Mouse (Mus musculus) thymus, postnatal 4 days (tissue): ENCODE measurements around the gene Klhl26.

Experiments used
- DNase-seq: peaks from one replicate; pipeline ENCODE4 v3.0.0; 2021

Gene Klhl26

DNA sequence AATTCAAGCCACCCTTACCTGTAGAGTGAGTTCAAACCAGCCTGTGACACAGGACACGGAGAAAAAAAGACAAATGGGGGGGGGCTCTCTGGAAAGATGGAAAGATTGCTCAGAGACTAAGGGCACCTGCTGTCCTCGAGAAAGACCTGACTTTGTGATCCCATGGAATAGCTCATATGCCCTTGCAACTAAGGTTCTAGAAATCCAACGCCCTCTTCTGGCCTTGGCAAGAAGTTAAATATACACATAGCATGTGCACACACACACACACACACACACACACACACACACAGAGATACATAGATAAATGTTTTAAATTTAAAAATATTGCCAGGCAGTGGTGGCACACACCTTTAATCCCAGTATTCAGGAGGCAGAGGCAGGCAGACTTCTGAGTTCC is 36.5 kb downstream of the Klhl26 start:
- no peak for DNase-seq

DNA sequence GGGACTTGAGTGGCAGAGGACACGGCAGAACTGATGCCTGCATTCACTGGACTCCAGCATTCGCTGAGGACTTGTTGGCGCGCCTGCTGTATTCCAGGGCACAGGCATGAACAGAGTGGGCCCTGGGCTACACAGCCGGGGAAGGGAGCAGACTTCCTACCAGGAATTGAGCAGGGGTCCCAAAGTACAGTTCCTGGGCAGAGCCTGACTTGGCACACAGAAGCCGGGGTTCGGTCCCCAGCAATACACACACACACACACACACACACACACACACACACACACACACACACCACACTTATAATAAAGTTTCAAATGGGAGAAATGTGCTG is 37.0 kb downstream of the Klhl26 start:
- no peak for DNase-seq

- DNase-seq: peak; percentile 98
Observed at GRCm38 (mm10) chr8:70439055-70439847, 37.5 kb downstream of the Klhl26 start, which contains the start of gene Crtc1. Gene Crtc1, minus strand, starts transcription at chr8:70439579.

DNA sequence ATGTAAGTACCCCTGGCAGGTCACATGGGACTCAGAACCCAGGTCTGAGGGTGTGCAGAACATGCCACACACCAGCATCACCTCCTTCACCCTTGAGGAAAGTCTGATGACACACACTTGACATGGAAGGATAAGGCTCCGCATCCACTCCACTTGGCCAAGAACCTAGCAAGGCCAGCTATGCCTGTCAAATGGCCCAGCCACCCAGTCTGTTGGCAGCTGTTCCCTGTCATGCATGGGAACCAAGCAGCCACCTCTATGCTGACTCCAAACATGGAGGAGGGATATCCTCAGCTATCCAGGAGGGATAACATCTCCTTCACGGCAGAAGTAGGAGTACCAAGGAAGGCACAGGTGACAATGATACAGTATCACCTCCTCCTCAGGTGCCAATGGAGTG is 38.3 kb downstream of the Klhl26 start:
- no peak for DNase-seq

- DNase-seq: no peak
Observed at GRCm38 (mm10) chr8:70435156-70435555, 41.6 kb downstream of the Klhl26 start.

DNA sequence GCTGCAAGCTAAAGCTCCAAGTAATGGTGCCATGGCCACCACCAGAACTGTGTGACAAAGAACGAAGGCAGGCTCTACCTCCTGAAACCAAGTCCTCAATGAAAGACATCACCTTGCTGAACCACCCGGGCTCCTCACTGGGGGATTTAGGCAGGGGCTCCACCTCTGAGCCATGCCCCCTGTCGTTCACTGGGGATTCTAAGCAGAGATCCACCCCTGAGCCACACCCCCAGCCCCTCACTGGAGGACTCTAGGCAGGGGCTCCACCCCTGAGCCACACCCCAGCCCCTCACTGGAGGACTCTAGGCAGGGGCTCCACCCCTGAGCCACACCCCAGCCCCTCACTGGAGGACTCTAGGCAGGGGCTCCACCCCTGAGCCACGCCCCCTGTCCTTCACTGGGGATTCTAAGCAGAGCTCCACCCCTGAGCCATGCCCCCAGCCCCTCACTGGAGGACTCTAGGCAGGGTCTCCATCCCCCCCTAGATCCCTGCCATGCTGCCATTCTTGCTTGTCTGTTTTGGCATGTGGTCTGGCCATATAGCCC is 43.7 kb downstream of the Klhl26 start:
- no peak for DNase-seq

DNA sequence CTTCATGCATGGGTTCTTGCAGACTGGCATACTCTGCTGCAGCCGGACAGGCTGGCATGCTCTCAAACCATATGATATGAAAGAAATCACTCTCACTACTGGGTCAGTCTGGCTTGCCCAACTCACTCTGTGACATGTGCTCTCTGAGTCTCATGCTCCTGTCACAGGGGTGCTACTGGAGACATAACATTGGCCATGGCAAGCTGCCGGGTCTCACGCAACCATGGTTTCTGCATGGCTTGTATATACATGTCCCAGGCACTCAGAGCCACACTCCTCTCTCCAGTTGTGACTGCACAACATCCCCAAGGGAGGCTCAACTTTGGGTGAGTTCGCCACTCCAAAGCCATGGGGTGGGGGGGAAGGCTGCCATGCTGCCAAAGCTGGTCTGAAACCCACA is 45.6 kb downstream of the Klhl26 start:
- DNase-seq: no peak

GRCm38 (mm10) chr8:70426300-70426907 is 50.4 kb downstream of the Klhl26 start:
- peak; percentile 46 for DNase-seq

- DNase-seq: no peak
Observed at GRCm38 (mm10) chr8:70422722-70423121, 54.0 kb downstream of the Klhl26 start.

- no peak for DNase-seq
Observed at GRCm38 (mm10) chr8:70421349-70422104, 55.2 kb downstream of the Klhl26 start.

DNA sequence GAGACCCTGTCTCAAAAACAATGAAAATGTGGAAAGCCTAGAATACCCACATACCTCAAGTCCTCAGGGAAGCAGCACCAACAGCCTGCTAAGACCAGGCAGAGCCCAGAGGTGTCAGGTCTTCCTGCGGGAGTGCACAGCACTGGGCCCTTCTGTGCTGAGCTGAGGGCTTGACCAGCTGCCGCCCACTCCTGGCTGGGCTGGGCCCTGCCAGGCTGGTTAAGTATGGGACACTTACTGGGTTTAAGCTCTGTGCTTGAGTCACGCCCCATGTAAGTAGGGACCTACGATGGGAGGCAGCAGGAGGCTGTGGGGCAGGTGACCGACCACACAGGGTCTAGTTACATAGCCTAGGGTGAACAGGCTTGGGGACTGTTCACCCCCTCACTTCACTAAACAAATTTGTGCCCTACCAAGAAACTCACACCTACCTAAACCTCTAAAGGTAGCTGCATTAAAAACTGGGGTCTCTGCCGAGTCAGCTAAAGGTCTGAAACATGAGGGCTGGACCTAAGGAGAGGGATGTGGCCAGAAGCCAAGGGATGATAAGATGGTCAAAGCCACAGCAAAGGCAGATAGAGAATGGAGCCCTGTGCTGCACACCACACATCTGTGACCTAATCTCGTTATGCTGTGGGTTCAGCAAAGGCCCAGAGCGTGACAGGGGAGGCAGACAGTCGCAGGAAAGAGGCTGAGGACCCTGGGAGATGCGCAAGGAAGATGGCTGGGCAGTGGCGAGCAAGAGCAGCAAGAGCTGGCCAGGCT is 56.7 kb downstream of the Klhl26 start:
- no peak for DNase-seq

DNA sequence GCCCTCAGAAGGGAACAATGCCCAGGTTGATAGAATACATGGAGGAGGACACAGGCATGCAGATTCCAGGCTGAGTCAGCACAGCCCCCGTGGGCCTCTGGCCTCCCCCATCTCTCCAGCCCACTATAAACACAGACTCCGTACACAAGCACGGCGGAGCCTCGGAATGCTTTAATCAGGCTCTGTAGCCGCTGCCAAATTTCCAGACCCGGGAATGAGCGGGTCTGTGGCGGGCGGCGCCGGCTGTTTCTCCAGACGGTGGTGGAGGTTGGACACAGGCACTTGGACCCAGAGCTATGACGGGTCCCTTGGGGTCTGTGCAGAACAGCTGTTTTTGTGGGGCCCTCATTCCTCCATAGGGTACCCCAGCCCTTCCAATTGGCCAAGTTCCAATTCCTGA is 57.8 kb downstream of the Klhl26 start:
- no peak for DNase-seq

DNA sequence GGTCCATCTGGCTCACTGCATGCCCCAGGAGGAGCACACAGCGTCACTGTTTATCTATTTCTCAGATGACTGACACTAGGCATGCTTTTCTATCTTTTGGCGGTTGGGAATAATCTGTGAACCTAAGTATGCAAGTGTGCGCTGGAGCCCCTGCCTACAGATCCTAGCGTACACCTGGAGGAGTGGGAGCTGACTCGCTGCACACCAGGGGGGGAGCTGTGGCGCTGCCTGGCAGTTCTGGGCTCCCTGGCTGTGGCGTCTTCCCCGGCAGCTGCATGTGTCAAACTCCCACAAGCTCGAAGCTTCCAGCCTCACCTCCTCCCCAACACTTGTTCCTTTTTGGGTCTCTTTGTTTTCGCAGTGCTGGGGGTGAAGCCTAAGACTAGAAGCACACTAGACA is 58.9 kb downstream of the Klhl26 start:
- peak; percentile 47 for DNase-seq

GRCm38 (mm10) chr8:70416941-70417340 is 59.8 kb downstream of the Klhl26 start:
- DNase-seq: no peak

GRCm38 (mm10) chr8:70415540-70416451 is 61.0 kb downstream of the Klhl26 start:
- DNase-seq: peak; percentile 54

DNA sequence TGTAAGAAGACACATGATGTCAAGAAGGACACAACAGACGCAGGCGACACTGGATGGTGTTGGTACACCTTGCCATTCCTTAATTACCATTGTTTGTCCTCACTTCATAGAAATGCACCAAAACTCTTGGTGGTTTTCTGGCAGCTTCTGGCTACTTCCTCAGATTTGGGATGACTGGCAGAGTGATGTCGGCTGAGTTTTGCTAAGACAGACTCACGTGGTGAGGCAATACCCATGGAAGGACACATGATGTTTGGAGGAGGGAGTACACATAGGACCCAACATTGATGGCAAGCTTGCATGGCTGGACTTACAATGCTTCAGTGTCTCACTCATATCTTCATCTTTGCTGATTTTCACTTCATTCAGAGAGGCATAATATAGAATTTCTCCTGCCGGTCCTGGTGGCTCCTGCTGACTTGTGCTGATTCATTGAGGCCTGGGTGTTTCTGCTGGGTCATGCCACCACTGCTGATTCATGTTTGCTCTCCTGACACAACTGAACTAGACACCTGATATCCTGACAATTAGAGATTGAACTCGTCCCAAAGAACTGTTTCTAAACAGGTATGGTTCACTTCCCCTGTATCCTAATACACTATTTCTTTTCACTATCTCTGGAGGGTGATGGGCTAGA is 62.3 kb downstream of the Klhl26 start:
- DNase-seq: no peak

GRCm38 (mm10) chr8:70410281-70410680 is 66.5 kb downstream of the Klhl26 start:
- no peak for DNase-seq

GRCm38 (mm10) chr8:70409455-70409871 is 67.3 kb downstream of the Klhl26 start:
- no peak for DNase-seq

DNA sequence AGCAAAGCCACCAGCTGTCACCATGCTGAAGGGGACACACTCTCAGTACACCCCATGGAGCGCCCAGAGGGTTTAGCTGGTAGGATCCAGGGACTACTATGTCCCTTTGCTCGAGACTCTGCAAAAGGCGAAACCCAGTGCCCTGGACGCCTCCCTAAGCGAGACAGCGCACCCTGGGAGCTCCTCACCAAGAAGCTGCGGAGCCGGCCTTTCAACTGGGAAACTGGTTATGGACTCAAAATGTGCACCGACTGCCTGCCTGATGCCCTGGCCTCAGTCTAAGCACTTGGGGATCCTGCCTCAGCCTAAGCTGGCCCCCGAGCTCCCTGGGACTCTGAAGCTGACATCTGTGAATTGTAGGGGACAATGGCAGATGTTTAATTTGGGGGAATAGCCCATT is 67.7 kb downstream of the Klhl26 start:
- DNase-seq: no peak

- DNase-seq: peak; percentile 41
Observed at GRCm38 (mm10) chr8:70408301-70408700, 68.5 kb downstream of the Klhl26 start.

- DNase-seq: no peak
Observed at GRCm38 (mm10) chr8:70406427-70407069, 70.2 kb downstream of the Klhl26 start.
